ENCODE assay signal across 8 mouse cellular contexts in the genomic region with DNA sequence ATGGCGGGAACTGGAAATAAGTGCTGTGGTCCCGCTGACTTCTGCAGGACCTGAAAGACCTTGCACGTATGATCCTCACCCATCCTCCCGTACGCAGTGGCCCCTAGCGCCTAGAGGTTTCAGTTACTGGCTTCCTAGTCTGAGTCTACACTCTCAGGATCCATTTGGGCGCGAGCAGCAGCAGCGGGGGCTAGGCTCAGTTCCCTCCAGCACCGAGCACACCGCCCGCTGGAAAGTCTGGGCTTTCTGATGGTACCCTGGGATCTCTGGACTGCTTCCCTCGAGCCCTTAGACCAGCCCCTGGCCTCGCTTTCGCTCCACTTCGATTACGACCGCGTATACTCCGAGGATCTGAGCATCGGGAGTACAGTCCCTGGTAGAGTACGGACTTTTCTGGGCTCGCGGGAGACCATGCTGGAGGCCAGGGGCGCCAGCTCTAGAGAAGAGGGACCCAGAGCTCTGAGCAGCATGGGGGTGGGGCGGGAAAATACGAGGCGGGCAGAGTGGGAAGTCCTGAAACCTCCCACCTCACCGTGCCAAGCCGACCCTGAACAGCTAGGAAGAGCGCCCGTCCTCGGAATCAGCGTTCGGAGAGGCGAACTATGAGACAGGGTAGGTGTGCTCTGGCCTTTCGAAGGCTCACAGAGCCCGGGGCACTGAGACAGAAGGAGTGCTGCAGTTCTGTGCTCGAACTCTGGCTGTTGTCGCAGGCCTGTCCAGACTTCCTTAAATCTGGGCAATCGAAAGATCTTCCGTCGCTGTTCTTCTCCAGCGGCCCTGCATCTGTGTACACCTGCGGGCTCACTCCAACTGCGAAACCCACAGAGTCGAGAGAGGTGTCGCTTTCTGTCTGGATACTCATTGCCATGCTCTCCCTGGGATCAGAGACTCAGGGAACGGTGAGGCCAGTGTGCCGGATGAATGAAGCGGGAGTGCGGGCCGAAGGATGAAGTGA. TPM values are rescaled to one million over a fixed set of nuclear protein-coding genes. Genes with fewer than 3 reads are reported as not detected.
DNase-seq lines count a peak whose midpoint lies in the region; ATAC-seq and TF ChIP-seq lines count a peak whose summit lies in the region.

No protein-coding gene starts in this region.

- H3K4me2 ChIP-seq in lung, postnatal 0 days (replicated peaks; ENCODE audit: low read depth, low read length) = peak overlapping the region; percentile 22
- peak overlapping the region; percentile 36; the same call in 1 of the 2 replicates for H3K4me2 ChIP-seq in stomach, postnatal 0 days (replicated peaks; ENCODE audit: low read depth)

- TF ChIP-seq EP300 in lung, postnatal 0 days (IDR thresholded peaks at IDR 0.05) = no peak
- TF ChIP-seq EP300 in stomach, postnatal 0 days (optimal IDR thresholded peaks at IDR 0.05) = no peak

- no peaks in the 10 kb centered on the region for H3K9me3 ChIP-seq in lung, postnatal 0 days (ENCODE audit: low read length)
- H3K9me3 ChIP-seq in stomach, postnatal 0 days (ENCODE audit: control insufficient read depth, low read length) = no peaks in the 10 kb centered on the region

- peak overlapping the region; percentile 5; the same call in 1 of the 2 replicates for H3K4me3 ChIP-seq in lung, postnatal 0 days (ENCODE audit: low read depth, low read length)
- 0 out of 2 replicates have a peak overlapping the region, but pooled peaks have one; percentile 10 for H3K4me3 ChIP-seq in stomach, postnatal 0 days (ENCODE audit: low read depth, low read length)

- H3K27ac ChIP-seq in lung, postnatal 0 days (ENCODE audit: low read length) = no peak overlapping the region
- no peak overlapping the region for H3K27ac ChIP-seq in stomach, postnatal 0 days (replicated peaks)

- peaks cover 17% of the 10 kb centered on the region for H3K4me1 ChIP-seq in lung, postnatal 0 days (ENCODE audit: insufficient read depth, low read depth, low read length)
- H3K4me1 ChIP-seq in stomach, postnatal 0 days (replicated peaks; ENCODE audit: control insufficient read depth, insufficient read depth) = 0 out of 2 replicates have a peak, but pooled peaks cover 2% of the 10 kb centered on the region

- TF ChIP-seq CTCF in lung, postnatal 0 days (IDR thresholded peaks at IDR 0.05) = no peak
- no peak for TF ChIP-seq CTCF in stomach, postnatal 0 days (IDR thresholded peaks at IDR 0.05; ENCODE audit: low read depth)

- H3K9ac ChIP-seq in lung, postnatal 0 days (replicated peaks; ENCODE audit: low read depth) = no peak overlapping the region
- no peak overlapping the region; the same call in 1 of the 2 replicates for H3K9ac ChIP-seq in stomach, postnatal 0 days (ENCODE audit: low read length)

- no peak for ATAC-seq in lung, postnatal 0 days
- no peak for ATAC-seq in stomach, postnatal 0 days (ENCODE audit: low FRiP score, low TSS enrichment)

- H3K27me3 ChIP-seq in lung, postnatal 0 days (replicated peaks; ENCODE audit: insufficient read depth, low read length) = peaks cover 74% of the 10 kb centered on the region
- peaks cover 32% of the 10 kb centered on the region; the same call in 1 of the 2 replicates for H3K27me3 ChIP-seq in stomach, postnatal 0 days (ENCODE audit: control insufficient read depth, insufficient read depth, low read length)

- 3% methylated on average over 53 of the region's 53 CpGs for WGBS in lung, postnatal 0 days
- WGBS in stomach, postnatal 0 days = 4% methylated on average over 53 of the region's 53 CpGs

- H3K36me3 ChIP-seq in lung, postnatal 0 days (ENCODE audit: insufficient read depth, low read length) = peaks cover under 1% of the 10 kb centered on the region; the same call in 1 of the 2 replicates
- peaks cover under 1% of the 10 kb centered on the region; the same call in 1 of the 2 replicates for H3K36me3 ChIP-seq in stomach, postnatal 0 days (ENCODE audit: control insufficient read depth, insufficient read depth, low read length)

- peak; percentile 26 for DNase-seq in adrenal gland, postnatal 10 days
- DNase-seq in adrenal gland, adult 8-10 months = no peak
- no peak for DNase-seq in lung, postnatal 0 days (ENCODE audit: low spot score)
- no peak for DNase-seq in lung, postnatal 36 days
- peak; percentile 25 for DNase-seq in kidney, postnatal 14 days
- no peak for DNase-seq in stomach, postnatal 0 days (ENCODE audit: low spot score)
- DNase-seq in urinary bladder, postnatal 10 days (ENCODE audit: low spot score) = no peak
- no peak for DNase-seq in layer of hippocampus, adult 8-10 months (ENCODE audit: low spot score in 2 of 2)

RNA-seq across cellular contexts. Expression of gene Nkx6-2, which starts 1.9 kb away (rescaled TPM):
- total RNA-seq in adrenal gland, postnatal 10 days (2021) = not detected
- total RNA-seq in adrenal gland, adult 8-10 months (2022) = under 1 TPM in 3 of 4 experiments, not detected in 1; 0.21 to 0.26 (median 0.24) TPM
- polyA plus RNA-seq in lung, postnatal 0 days (2015; fragmentation: Nextera tagmentation; extraction: Ambion mirVana) = 0.08 and 0.10 TPM in 2 replicates
- 6.3 and 8.4 TPM in 2 replicates for polyA plus RNA-seq in stomach, postnatal 0 days (2015; fragmentation: Nextera tagmentation; extraction: Ambion mirVana)
- 10 to 100 TPM in 2 of 4 experiments, 1 to 10 TPM in 2; 8.0 to 14.0 (median 10.2) TPM for total RNA-seq in layer of hippocampus, adult 8-10 months (2022)

Comparison
In these comparisons a context has a peak if more than half of its experiments do, and no peak if none do; other contexts are left out.
1. DNase-seq: peak in adrenal gland, postnatal 10 days (single experiment) and kidney, postnatal 14 days (single experiment); none in adrenal gland, adult 8-10 months (single experiment), lung, postnatal 0 days (single experiment), lung, postnatal 36 days (single experiment), stomach, postnatal 0 days (single experiment), urinary bladder, postnatal 10 days (single experiment) and layer of hippocampus, adult 8-10 months (0 of 2).
2. RNA of gene Nkx6-2, which starts 1.9 kb away (total RNA-seq): 8.0 to 14.0 TPM in layer of hippocampus, adult 8-10 months; 0.21 to 0.26 TPM in adrenal gland, adult 8-10 months and not detected in adrenal gland, postnatal 10 days; every median in the first group is over 4 times any median in the second.